In genomic region chr5:146723452-146723851, GRCm38 (mm10) we compare ENCODE assay signal across 19 mouse cellular contexts.
DNase-seq lines count a peak whose midpoint lies in the region; ATAC-seq and TF ChIP-seq lines count a peak whose summit lies in the region.
"Had no signal": no experiment of that assay in that cellular context is flagged by ENCODE, and none has a peak within 500 bp of the region (broad histone marks: within the 10 kb centered on the region; RNA-seq: fewer than 3 reads in every experiment).

No protein-coding gene starts in this region.

- no peaks in the 10 kb centered on the region for H3K9me3 ChIP-seq in lung, embryonic 14.5 days (ENCODE audit: low read depth, low read length)
- peaks cover 12% of the 10 kb centered on the region; the same call in 1 of the 2 replicates for H3K9me3 ChIP-seq in E14TG2a.4 (ENCODE audit: low read length)
- H3K9me3 ChIP-seq: embryonic facial prominence, embryonic 15.5 days; forebrain, embryonic 10.5 days; limb, embryonic 12.5 days had no signal

- WGBS in heart, adult 2 months, result 95% methylated on average over 5 of the region's 5 CpGs
- WGBS in lung, embryonic 14.5 days, result 85% methylated on average over 5 of the region's 5 CpGs

- no peaks in the 10 kb centered on the region for H3K27me3 ChIP-seq in heart, adult 2 months (ENCODE audit: control insufficient read depth, insufficient read depth, low read length)
- no peaks in the 10 kb centered on the region for H3K27me3 ChIP-seq in lung, embryonic 14.5 days (ENCODE audit: insufficient read depth, low read length)
- H3K27me3 ChIP-seq in E14TG2a.4 (ENCODE audit: insufficient read depth, low read length), result 0 out of 2 replicates have a peak, but pooled peaks cover 6% of the 10 kb centered on the region
- no peaks in the 10 kb centered on the region for H3K27me3 ChIP-seq in splenic B cell, adult 2 months (ENCODE audit: control insufficient read depth, insufficient read depth, low read length, poor library complexity, severe bottlenecking)
- H3K27me3 ChIP-seq: embryonic facial prominence, embryonic 15.5 days; limb, embryonic 12.5 days had no signal

- TF ChIP-seq CTCF in heart, adult 2 months (IDR thresholded peaks at IDR 0.05), result peak; percentile 35; the same call in 1 of the 2 replicates
- TF ChIP-seq CTCF in lung, embryonic 14.5 days (IDR thresholded peaks at IDR 0.05; ENCODE audit: low read depth), result peak; percentile 27; the same call in 1 of the 2 replicates
- TF ChIP-seq CTCF in E14TG2a.4 (conservative IDR thresholded peaks at IDR 0.05; ENCODE audit: low read length), result peak; percentile 75

- no peaks in the 10 kb centered on the region; the same call in 1 of the 2 replicates for H3K4me1 ChIP-seq in heart, adult 2 months (ENCODE audit: control insufficient read depth, insufficient read depth, low read length)
- peaks cover 3% of the 10 kb centered on the region for H3K4me1 ChIP-seq in lung, embryonic 14.5 days (ENCODE audit: insufficient read depth)
- H3K4me1 ChIP-seq in E14TG2a.4 (replicated peaks; ENCODE audit: low read depth, low read length), result peaks cover 21% of the 10 kb centered on the region
- H3K4me1 ChIP-seq: embryonic facial prominence, embryonic 15.5 days; forebrain, embryonic 10.5 days had no signal

- ATAC-seq in lung, embryonic 14.5 days (ENCODE audit: insufficient read depth), result no peak
- ATAC-seq: hindbrain, embryonic 16.5 days had no signal

- no peak for TF ChIP-seq EP300 in heart, adult 2 months (IDR thresholded peaks at IDR 0.05; ENCODE audit: insufficient read depth, low read depth, low read length)

- no peak for DNase-seq in heart, adult 2 months
- DNase-seq in heart, adult 11 months, result no peak
- DNase-seq in lung, embryonic 14.5 days, result no peak
- no peak for DNase-seq in lung, adult 18-20 months
- peak; percentile 8 for DNase-seq in splenic B cell, adult 2 months (ENCODE audit: low read depth, low spot score)
- no peak for DNase-seq in thymus, postnatal 4 days
- DNase-seq: cerebellum, postnatal 14 days; embryo, embryonic 11 days; gastrocnemius, postnatal 36 days; kidney, adult 8-10 months; thymus, adult 18-20 months had no signal

- no peaks in the 10 kb centered on the region for H3K79me2 ChIP-seq in heart, adult 2 months (replicated peaks; ENCODE audit: control insufficient read depth, insufficient read depth, low read length)

- H3K27ac ChIP-seq in heart, adult 2 months, result no peak overlapping the region
- no peak overlapping the region for H3K27ac ChIP-seq in lung, embryonic 14.5 days (ENCODE audit: low read depth)
- H3K27ac ChIP-seq: embryonic facial prominence, embryonic 15.5 days; forebrain, embryonic 10.5 days; limb, embryonic 12.5 days; macrophage had no signal

- no peak overlapping the region for H3K4me2 ChIP-seq in lung, embryonic 14.5 days
- H3K4me2 ChIP-seq: embryonic facial prominence, embryonic 15.5 days; heart, embryonic 11.5 days; limb, embryonic 12.5 days; midbrain, embryonic 11.5 days had no signal

- intact Hi-C loops in heart, adult 2 months (cut with DNase I), result no loop called here

- no peak overlapping the region for H3K9ac ChIP-seq in heart, adult 2 months (ENCODE audit: low read depth, low read length)
- H3K9ac ChIP-seq in lung, embryonic 14.5 days, result no peak overlapping the region
- H3K9ac ChIP-seq: embryonic facial prominence, embryonic 15.5 days; limb, embryonic 12.5 days had no signal

- H3K4me3 ChIP-seq in heart, adult 2 months, result no peak overlapping the region
- H3K4me3 ChIP-seq in lung, embryonic 14.5 days (ENCODE audit: low read depth, low read length), result no peak overlapping the region
- H3K4me3 ChIP-seq in E14TG2a.4 (replicated peaks; ENCODE audit: low read length), result no peak overlapping the region
- H3K4me3 ChIP-seq: embryonic facial prominence, embryonic 15.5 days; forebrain, embryonic 10.5 days; limb, embryonic 12.5 days had no signal

- no peaks in the 10 kb centered on the region; the same call in 1 of the 2 replicates for H3K36me3 ChIP-seq in heart, adult 2 months (ENCODE audit: control insufficient read depth, insufficient read depth, low read length)
- H3K36me3 ChIP-seq in lung, embryonic 14.5 days (ENCODE audit: insufficient read depth), result no peaks in the 10 kb centered on the region
- H3K36me3 ChIP-seq in E14TG2a.4 (ENCODE audit: insufficient read depth, low read length), result no peaks in the 10 kb centered on the region
- H3K36me3 ChIP-seq in splenic B cell, adult 2 months (ENCODE audit: control insufficient read depth, insufficient read depth, low read length, poor library complexity, severe bottlenecking), result no peaks in the 10 kb centered on the region
- H3K36me3 ChIP-seq: embryonic facial prominence, embryonic 15.5 days; forebrain, embryonic 10.5 days had no signal

- TF ChIP-seq POLR2A in heart, adult 2 months (IDR thresholded peaks at IDR 0.05; ENCODE audit: insufficient read depth, low read depth, low read length), result no peak
